Mouse (Mus musculus) intestine, embryonic 15.5 days (tissue): ENCODE measurements at regions not wholly inside any gene's neighbourhood (a gene's known extent, or its start where the extent isn't known, plus 50 kb on each side); places are given as distances from the start of the nearest gene placed in this dataset.

ENCODE experiments used
- ATAC-seq: fragments of 200-750 bp; cut with Nextera tagmentation; 2 replicates; pipeline ENCODE4 v1.8.0; 2017; ENCODE audit warnings: moderate TSS enrichment, moderate library complexity
- H3K27ac ChIP-seq: fragments of 300-500 bp; sonication (generic); 2 replicates; pipeline ENCODE4 v1.5.1; 2015; ENCODE audit warnings: mild to moderate bottlenecking, inconsistent platforms
- H3K27me3 ChIP-seq: fragments of 300-500 bp; sonication (generic); replicated peaks from 2 replicates; pipeline ENCODE4 v1.6.1; 2015; ENCODE audit warnings: inconsistent platforms
- H3K36me3 ChIP-seq: fragments of 300-500 bp; sonication (generic); 2 replicates; pipeline ENCODE4 v1.6.1; 2015; ENCODE audit warnings: inconsistent platforms
- H3K4me1 ChIP-seq: fragments of 300-500 bp; sonication (generic); replicated peaks from 2 replicates; pipeline ENCODE4 v1.6.1; 2015; ENCODE audit warnings: inconsistent platforms
- H3K4me2 ChIP-seq: fragments of 300-500 bp; sonication (generic); replicated peaks from 2 replicates; pipeline ENCODE4 v1.6.1; 2015; ENCODE audit warnings: mild to moderate bottlenecking, inconsistent platforms
- H3K4me3 ChIP-seq: fragments of 300-500 bp; sonication (generic); replicated peaks from 2 replicates; pipeline ENCODE4 v1.5.1; 2015; ENCODE audit warnings: inconsistent platforms
- H3K9ac ChIP-seq: fragments of 300-500 bp; sonication (generic); 2 replicates; pipeline ENCODE4 v1.6.1; 2015; ENCODE audit warnings: inconsistent platforms
- H3K9me3 ChIP-seq: fragments of 300-500 bp; sonication (generic); 2 replicates; pipeline ENCODE4 v1.6.1; 2016; ENCODE audit warnings: inconsistent platforms
- WGBS: fragments of 180-500 bp; shearing (Covaris S2); methylation state at CpG from one replicate; pipeline ENCODE4 v1.1.7; 2015; 5-methylcytosine and 5-hydroxymethylcytosine counted together

DNA sequence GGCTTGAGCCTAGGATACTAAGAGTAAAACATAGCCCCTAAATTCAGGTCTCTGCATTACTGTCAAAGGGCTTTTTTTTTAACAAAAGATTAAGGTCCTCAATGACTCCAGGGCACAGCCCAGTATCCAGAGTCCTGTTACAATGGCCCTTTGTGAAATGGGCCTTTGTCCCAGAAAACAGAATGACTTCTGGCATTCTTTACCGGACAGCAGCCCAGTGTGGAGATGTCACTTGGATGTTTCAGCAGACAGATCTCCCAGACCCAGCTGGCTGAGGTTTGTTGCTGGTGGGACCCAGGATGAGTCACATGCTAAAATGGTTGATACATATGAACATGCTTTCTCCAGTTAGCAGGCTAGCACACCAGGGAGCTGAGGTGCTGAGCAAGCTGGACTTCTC, 445.9 kb upstream of the Smim15 start:
- H3K9ac ChIP-seq: no peak overlapping the region
- H3K36me3 ChIP-seq: no peaks in the 10 kb centered on the region
- H3K4me1 ChIP-seq: 0 out of 2 replicates have a peak, but pooled peaks cover 6% of the 10 kb centered on the region
- H3K4me3 ChIP-seq: no peak overlapping the region
- no peaks in the 10 kb centered on the region for H3K9me3 ChIP-seq
- WGBS: 36% methylated on average over 1 of the region's 1 CpGs
- no peak for ATAC-seq
- no peak overlapping the region for H3K4me2 ChIP-seq
- H3K27ac ChIP-seq: no peak overlapping the region
- H3K27me3 ChIP-seq: no peaks in the 10 kb centered on the region

DNA sequence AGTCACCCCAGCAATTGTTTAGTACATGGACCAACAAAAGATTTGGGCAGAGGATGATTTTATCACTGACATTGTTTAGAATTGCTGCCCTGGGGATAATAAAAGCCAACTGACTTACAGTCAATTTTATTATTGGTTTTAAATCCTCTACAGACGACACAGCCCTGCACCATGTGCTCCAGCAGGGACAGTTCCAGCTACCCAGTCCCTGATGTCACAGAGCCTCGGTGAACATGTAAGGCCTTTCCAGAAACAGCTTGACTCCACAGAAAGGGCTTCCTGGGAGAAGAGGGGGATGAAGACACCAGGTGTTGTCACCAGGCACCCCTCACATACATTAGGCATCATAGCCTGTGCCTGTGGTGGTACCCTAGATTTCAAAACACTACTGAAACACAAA, 447.0 kb upstream of the Smim15 start:
- H3K27me3 ChIP-seq: no peaks in the 10 kb centered on the region
- no peak overlapping the region for H3K4me3 ChIP-seq
- H3K36me3 ChIP-seq: no peaks in the 10 kb centered on the region
- H3K27ac ChIP-seq: no peak overlapping the region
- ATAC-seq: no peak
- WGBS: 52% methylated on average over 2 of the region's 2 CpGs
- H3K4me2 ChIP-seq: no peak overlapping the region
- H3K4me1 ChIP-seq: 0 out of 2 replicates have a peak, but pooled peaks cover 6% of the 10 kb centered on the region
- no peak overlapping the region for H3K9ac ChIP-seq
- H3K9me3 ChIP-seq: no peaks in the 10 kb centered on the region

DNA sequence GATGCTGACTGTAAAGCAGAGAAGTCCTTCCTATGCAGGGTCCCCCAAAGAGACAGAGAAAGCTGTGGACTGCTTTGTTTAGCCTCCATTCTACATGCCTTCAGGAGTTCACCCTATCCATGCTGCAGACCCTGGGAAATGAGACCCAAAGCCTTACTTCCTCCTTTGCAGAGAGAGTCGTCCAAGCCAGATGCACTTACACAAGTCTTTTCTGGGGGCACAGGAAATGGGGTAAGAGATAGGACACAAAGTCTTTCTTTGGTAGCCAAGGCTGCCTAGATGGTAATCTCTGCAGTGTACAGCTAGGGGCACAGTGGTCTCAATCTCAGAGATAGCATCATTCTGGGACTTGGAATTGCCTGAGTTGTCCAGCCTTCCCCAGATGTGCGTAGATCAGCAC, 448.1 kb upstream of the Smim15 start:
- Histone ChIP-seq H3K4me1 (0 out of 2 replicates have a peak, but pooled peaks cover 6% of the 10 kb centered on the region), H3K9ac (no peak overlapping the region), H3K27ac (no peak overlapping the region), H3K4me2 (no peak overlapping the region), H3K36me3 (no peaks in the 10 kb centered on the region), H3K4me3 (no peak overlapping the region), H3K27me3 (no peaks in the 10 kb centered on the region), H3K9me3 (no peaks in the 10 kb centered on the region)
- WGBS: 70% methylated on average over 2 of the region's 2 CpGs
- ATAC-seq: no peak

DNA sequence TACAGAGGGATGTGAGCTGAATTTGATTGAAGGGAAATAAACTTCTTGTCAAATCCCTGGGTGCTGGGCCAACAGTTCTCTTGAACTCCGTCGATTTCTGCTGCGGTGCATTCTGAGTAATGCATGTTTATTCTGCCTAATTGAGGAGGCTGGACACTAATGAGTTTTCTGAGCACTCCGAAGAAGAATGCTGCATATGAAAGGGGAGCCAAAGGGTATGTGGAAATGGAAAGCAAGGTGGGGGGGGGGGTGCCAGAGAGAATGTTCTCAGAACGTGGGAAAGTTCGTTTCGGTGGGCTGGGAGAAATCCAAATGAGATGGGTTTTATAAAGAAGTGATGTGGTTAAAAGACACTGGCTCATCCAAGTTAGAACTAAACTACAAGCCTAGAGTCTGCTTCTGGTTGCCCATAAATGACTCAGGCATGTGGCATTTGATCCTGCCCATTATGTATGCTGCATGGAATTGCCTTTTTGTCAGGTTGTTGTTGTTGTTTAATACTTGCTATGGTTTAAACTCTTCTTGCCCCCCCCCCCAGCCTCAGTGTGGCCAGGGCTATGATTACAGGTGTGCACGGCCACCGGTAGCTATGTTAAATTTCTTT, 455.7 kb upstream of the Smim15 start:
- Histone ChIP-seq H3K4me2 (no peak overlapping the region), H3K4me1 (no peaks in the 10 kb centered on the region), H3K36me3 (no peaks in the 10 kb centered on the region), H3K27ac (no peak overlapping the region), H3K4me3 (no peak overlapping the region), H3K9ac (no peak overlapping the region), H3K27me3 (no peaks in the 10 kb centered on the region), H3K9me3 (no peaks in the 10 kb centered on the region)
- no peak for ATAC-seq
- WGBS: 59% methylated on average over 9 of the region's 9 CpGs

DNA sequence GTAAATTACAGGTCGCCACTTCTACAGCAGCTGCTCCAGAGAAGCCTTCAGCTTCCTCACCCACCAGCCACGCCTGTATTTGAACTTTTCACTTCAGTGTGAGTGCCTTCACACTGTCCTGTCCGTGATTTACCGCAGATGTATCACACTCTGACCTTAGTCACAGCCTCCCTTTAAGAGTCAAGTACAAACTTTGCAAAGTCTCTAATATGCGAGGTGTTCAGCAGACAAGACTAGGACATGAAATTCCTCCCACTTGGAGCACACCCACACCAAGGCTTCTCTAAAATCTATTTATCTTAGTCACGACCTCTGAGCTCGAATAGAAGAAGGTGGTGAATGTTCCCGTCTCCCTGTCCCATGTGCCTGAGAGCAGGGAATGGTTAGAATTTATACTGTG, 456.6 kb upstream of the Smim15 start:
- no peaks in the 10 kb centered on the region for H3K27me3 ChIP-seq
- no peak overlapping the region for H3K4me2 ChIP-seq
- no peaks in the 10 kb centered on the region for H3K9me3 ChIP-seq
- H3K4me3 ChIP-seq: no peak overlapping the region
- 37% methylated on average over 8 of the region's 8 CpGs for WGBS
- no peak for ATAC-seq
- no peaks in the 10 kb centered on the region for H3K36me3 ChIP-seq
- no peak overlapping the region for H3K9ac ChIP-seq
- no peaks in the 10 kb centered on the region for H3K4me1 ChIP-seq
- H3K27ac ChIP-seq: no peak overlapping the region

DNA sequence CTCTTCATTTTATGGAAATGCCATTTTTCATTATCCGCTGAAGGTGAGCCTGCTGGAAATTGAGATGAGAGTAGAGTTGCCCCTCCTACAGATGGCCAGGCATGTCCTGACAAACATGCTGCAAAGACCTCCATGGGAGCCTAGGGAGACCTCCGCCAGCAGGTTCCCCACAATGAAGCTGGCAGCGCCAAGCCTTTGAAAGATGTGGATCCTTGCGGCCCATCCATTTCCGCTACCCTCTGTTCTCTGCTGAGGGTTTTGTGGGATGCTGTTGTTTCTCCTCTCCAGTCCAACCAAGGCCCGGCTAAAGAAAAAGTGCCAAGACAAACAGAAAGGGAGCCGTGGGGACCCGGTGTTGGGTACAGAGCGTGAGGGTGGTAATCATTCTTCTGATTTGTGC, 458.3 kb upstream of the Smim15 start:
- no peaks in the 10 kb centered on the region for H3K36me3 ChIP-seq
- H3K27me3 ChIP-seq: no peaks in the 10 kb centered on the region
- no peaks in the 10 kb centered on the region for H3K4me1 ChIP-seq
- no peak overlapping the region for H3K4me3 ChIP-seq
- H3K9ac ChIP-seq: no peak overlapping the region
- 87% methylated on average over 9 of the region's 9 CpGs for WGBS
- no peaks in the 10 kb centered on the region for H3K9me3 ChIP-seq
- ATAC-seq: no peak
- no peak overlapping the region for H3K27ac ChIP-seq
- H3K4me2 ChIP-seq: no peak overlapping the region

DNA sequence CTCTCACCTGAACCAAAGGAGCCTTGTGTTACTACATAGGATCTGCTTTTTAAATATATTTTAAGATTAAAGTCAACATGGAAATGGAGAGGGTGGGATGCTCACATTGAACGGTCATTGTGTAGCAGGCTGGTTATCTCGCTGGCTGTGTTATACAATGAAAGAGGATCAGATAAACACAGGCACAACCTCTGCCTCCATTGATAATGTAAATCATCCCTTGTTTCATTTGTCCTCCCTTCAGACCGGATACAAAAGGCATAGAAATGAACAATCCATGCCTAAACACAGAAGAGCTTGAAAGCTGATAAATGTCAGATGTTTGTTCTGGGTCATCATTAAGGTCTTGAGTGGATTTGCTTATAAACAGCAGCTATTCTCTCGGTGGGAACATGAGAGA, 458.9 kb upstream of the Smim15 start:
- no peak overlapping the region for H3K27ac ChIP-seq
- WGBS: 26% methylated on average over 4 of the region's 4 CpGs
- no peak overlapping the region for H3K4me3 ChIP-seq
- H3K27me3 ChIP-seq: no peaks in the 10 kb centered on the region
- no peaks in the 10 kb centered on the region for H3K36me3 ChIP-seq
- no peaks in the 10 kb centered on the region for H3K4me1 ChIP-seq
- H3K9ac ChIP-seq: no peak overlapping the region
- no peak overlapping the region for H3K4me2 ChIP-seq
- ATAC-seq: no peak
- H3K9me3 ChIP-seq: no peaks in the 10 kb centered on the region

DNA sequence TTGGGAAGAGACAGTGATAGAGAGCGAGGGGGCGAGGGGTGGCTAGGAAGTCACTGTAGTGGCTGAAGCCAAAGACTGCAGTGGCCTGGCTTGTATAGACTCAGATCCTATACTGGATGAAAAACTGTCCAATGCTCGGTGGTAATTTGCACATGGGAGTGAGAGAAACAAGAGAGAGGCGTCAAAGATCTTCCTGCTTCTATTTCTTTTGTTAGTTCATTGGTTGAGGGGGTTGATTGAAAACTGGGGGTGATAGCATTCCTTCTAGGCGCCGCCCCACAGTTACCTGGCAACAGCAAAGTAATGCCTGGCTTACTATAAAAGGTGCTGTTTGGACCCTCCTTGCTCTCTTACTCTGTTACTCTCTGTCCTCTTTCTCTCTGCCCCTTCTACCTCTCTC, 465.3 kb upstream of the Smim15 start:
- H3K36me3 ChIP-seq: no peaks in the 10 kb centered on the region
- no peak overlapping the region for H3K4me3 ChIP-seq
- no peaks in the 10 kb centered on the region for H3K27me3 ChIP-seq
- H3K9me3 ChIP-seq: no peaks in the 10 kb centered on the region
- no peak overlapping the region for H3K27ac ChIP-seq
- no peak overlapping the region for H3K9ac ChIP-seq
- 88% methylated on average over 6 of the region's 6 CpGs for WGBS
- no peaks in the 10 kb centered on the region for H3K4me1 ChIP-seq
- H3K4me2 ChIP-seq: no peak overlapping the region
- no peak for ATAC-seq

DNA sequence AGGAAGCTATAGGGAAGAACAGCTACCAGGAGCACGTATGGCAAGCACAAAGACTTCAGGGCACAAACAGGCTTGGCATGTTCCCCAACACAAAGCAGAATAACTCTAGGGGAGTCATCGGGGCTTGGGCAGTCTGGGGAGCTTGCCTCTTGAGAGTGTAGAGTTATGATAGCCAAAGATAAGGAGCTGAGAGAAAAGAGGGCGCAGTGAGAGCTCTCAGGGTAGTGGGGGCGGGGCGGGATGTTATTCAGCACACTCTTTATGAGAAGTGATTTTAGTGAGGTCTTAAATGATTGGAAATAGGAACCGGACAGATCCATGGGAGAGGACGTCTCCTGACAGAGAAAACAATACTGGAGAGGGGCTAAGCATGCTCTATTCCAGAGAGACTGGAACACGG, 466.4 kb upstream of the Smim15 start:
- 69% methylated on average over 8 of the region's 8 CpGs for WGBS
- Histone ChIP-seq H3K4me1 (no peaks in the 10 kb centered on the region), H3K27ac (no peak overlapping the region), H3K9me3 (no peaks in the 10 kb centered on the region), H3K4me3 (no peak overlapping the region), H3K4me2 (no peak overlapping the region), H3K27me3 (no peaks in the 10 kb centered on the region), H3K36me3 (no peaks in the 10 kb centered on the region), H3K9ac (no peak overlapping the region)
- ATAC-seq: no peak

DNA sequence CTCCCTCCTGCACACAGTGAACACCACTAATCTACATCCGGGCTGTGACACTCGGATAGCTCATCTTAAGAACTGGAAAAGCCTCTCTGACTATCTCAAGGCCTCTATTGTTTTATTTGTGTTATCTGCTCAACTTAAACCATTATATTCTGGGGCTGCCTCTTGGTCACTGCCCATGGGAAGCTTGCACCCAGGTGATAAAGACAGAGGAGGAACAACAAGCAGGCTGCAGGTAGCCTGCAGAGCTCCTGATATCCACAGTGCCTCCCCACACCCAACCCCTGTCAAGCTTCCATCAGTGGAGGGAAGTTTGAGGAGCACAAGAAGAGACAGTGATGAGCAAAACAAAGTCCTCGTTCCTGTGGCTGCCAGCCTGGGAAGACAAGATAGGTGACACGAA, 467.0 kb upstream of the Smim15 start:
- no peaks in the 10 kb centered on the region for H3K36me3 ChIP-seq
- H3K4me3 ChIP-seq: no peak overlapping the region
- ATAC-seq: no peak
- H3K9ac ChIP-seq: no peak overlapping the region
- H3K9me3 ChIP-seq: no peaks in the 10 kb centered on the region
- no peak overlapping the region for H3K4me2 ChIP-seq
- no peaks in the 10 kb centered on the region for H3K27me3 ChIP-seq
- no peaks in the 10 kb centered on the region for H3K4me1 ChIP-seq
- 70% methylated on average over 4 of the region's 4 CpGs for WGBS
- no peak overlapping the region for H3K27ac ChIP-seq

DNA sequence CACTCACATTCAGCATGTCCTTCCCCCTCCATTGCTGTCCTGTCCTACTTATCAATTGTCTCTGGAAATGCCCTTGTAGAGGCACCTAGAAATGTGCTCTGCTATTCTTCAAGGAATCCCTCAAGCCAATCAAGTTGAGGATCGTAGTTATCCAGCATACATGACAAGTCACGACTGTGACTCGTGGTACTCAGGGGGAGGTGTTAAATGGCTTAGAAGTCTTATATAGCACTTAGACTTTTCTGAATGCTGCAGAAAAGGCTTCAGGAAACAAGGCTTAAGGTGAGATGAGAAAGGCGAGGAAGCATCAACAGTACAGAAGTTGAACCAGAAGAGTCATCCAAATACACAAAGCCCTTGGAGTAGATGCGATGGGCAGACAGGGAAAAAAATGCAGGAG, 467.5 kb upstream of the Smim15 start:
- Histone ChIP-seq H3K27me3 (no peaks in the 10 kb centered on the region), H3K4me2 (no peak overlapping the region), H3K9ac (no peak overlapping the region), H3K36me3 (no peaks in the 10 kb centered on the region), H3K4me1 (no peaks in the 10 kb centered on the region), H3K27ac (no peak overlapping the region), H3K4me3 (no peak overlapping the region), H3K9me3 (no peaks in the 10 kb centered on the region)
- no peak for ATAC-seq
- 89% methylated on average over 5 of the region's 5 CpGs for WGBS

DNA sequence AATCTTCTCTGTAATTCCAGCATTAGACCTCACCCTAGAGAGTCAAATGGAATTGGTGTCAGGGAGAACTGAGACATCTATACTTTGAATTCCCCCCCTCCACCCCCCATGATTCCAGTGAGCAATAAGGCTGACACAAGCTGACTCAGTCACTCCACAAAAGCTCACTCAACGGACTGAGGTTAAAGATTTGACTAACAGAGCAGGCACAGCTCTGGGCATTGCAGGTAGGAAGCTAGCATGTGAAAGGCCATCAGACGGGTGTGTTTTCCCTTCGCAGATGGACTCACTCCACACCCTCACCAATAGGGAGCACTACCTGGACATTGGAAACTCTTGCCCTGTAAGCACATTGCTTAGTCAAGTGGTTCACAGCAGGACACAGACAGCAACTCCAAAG, 469.2 kb upstream of the Smim15 start:
- no peak overlapping the region for H3K4me3 ChIP-seq
- no peak overlapping the region for H3K4me2 ChIP-seq
- no peaks in the 10 kb centered on the region for H3K36me3 ChIP-seq
- H3K27me3 ChIP-seq: no peaks in the 10 kb centered on the region
- H3K9me3 ChIP-seq: no peaks in the 10 kb centered on the region
- WGBS: 79% methylated on average over 3 of the region's 3 CpGs
- ATAC-seq: no peak
- no peak overlapping the region for H3K27ac ChIP-seq
- H3K4me1 ChIP-seq: no peaks in the 10 kb centered on the region
- H3K9ac ChIP-seq: no peak overlapping the region

DNA sequence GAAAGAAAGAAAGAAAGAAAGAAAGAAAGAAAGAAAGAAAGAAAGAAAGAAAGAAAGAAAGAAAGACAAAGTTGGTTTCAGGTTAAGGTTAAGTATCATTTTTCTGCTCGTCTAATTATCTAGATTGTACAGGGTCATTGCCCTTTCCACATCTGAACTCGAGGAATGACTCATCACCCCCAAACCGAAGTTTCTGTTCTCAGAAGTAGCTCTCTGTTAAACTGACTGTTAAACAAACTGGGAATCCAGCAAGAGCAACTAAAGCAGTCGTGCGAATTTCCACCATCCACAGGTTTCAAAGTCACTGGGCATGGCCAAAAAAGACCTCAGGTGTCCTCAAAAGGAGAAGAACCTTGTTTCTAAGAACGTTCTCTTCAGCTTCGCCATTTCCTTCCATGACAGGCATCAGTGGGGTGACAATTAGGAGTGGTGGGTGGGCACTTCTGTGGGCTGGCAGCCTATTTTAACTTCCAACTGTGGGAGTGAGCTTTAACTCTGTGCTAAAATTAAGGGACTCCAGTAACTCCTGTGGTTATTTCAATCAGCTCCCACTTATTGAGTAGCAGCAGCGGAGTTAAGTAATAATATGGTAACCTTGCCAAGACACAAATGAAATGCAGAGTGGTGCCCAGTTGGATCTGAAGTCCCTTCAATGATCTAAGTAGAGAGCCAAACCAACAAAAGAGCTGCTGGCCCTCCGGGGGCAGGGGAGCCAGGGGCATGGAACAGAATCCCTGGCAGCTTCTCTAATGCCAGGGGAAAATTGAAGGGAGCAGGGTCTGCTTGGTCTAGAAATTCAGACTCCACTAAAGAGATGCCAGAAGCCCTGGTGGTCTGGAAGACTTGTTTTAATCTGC, 470.5 kb upstream of the Smim15 start:
- ATAC-seq: no peak
- H3K4me3 ChIP-seq: no peak overlapping the region
- no peak overlapping the region for H3K27ac ChIP-seq
- no peaks in the 10 kb centered on the region for H3K9me3 ChIP-seq
- no peaks in the 10 kb centered on the region for H3K36me3 ChIP-seq
- no peak overlapping the region for H3K9ac ChIP-seq
- H3K27me3 ChIP-seq: no peaks in the 10 kb centered on the region
- H3K4me2 ChIP-seq: no peak overlapping the region
- WGBS: 75% methylated on average over 9 of the region's 9 CpGs
- no peaks in the 10 kb centered on the region for H3K4me1 ChIP-seq
